Mouse (Mus musculus) heart, embryonic 14.5 days (tissue): Measurements from ENCODE around the gene Zbtb20. TPM values are rescaled to one million over a fixed set of nuclear protein-coding genes. Genes with fewer than 3 reads are reported as not detected.

Experiments
- ATAC-seq: fragments of 200-750 bp; cut with Nextera tagmentation; 2 replicates; pipeline ENCODE4 v1.8.0; 2017; ENCODE audit warnings: low read depth, moderate TSS enrichment; ENCODE audit not compliant: insufficient number of reproducible peaks, insufficient read depth, low FRiP score
- H3K27ac ChIP-seq, 2 experiments: fragments of 200-500 bp in 1 of 2; fragments of 300-500 bp in 1 of 2; sonication (generic) in 1 of 2; replicated peaks in 1 of 2; 2 replicates each; pipeline ENCODE4 v1.5.1; 2012 to 2014; ENCODE audit warnings: low read depth in 2 of 2, low read length in 2 of 2, control low read depth in 1 of 2, mild to moderate bottlenecking in 1 of 2, mixed read lengths in 1 of 2; ENCODE audit not compliant: control insufficient read depth in 1 of 2, insufficient read depth in 1 of 2
- H3K27me3 ChIP-seq: fragments of 300-500 bp; sonication (generic); 2 replicates; pipeline ENCODE4 v1.6.1; 2014; ENCODE audit warnings: mild to moderate bottlenecking, low read length, control low read depth; ENCODE audit not compliant: control insufficient read depth, insufficient read depth
- H3K36me3 ChIP-seq: fragments of 300-500 bp; sonication (generic); 2 replicates; pipeline ENCODE4 v1.6.1; 2014; ENCODE audit warnings: mild to moderate bottlenecking, control low read depth, low read length, mixed read lengths; ENCODE audit not compliant: control insufficient read depth, insufficient read depth
- H3K4me1 ChIP-seq, 2 experiments: fragments of 200-500 bp in 1 of 2; fragments of 300-500 bp in 1 of 2; sonication (generic) in 1 of 2; 2 replicates each; pipeline ENCODE4 v1.6.1; 2012 to 2014; ENCODE audit warnings: low read length in 2 of 2, control low read depth in 1 of 2, mixed read lengths in 1 of 2; ENCODE audit not compliant: control insufficient read depth in 2 of 2, insufficient read depth in 2 of 2
- H3K4me2 ChIP-seq: fragments of 300-500 bp; sonication (generic); 2 replicates; pipeline ENCODE4 v1.6.1; 2014; ENCODE audit warnings: mild to moderate bottlenecking, low read length
- H3K4me3 ChIP-seq, 2 experiments: fragments of 200-500 bp in 1 of 2; fragments of 300-500 bp in 1 of 2; sonication (generic) in 1 of 2; 2 replicates each; pipeline ENCODE4 v1.5.1; 2012 to 2014; ENCODE audit warnings: low read length in 2 of 2, mild to moderate bottlenecking in 2 of 2, control low read depth in 1 of 2, low read depth in 1 of 2, moderate library complexity in 1 of 2; ENCODE audit not compliant: control insufficient read depth in 1 of 2, insufficient read depth in 1 of 2
- H3K9ac ChIP-seq: fragments of 300-500 bp; sonication (generic); 2 replicates; pipeline ENCODE4 v1.6.1; 2014; ENCODE audit warnings: mild to moderate bottlenecking, low read length
- H3K9me3 ChIP-seq: fragments of 300-500 bp; sonication (generic); 2 replicates; pipeline ENCODE4 v1.6.1; 2016; ENCODE audit warnings: low read length, control low read depth; ENCODE audit not compliant: control insufficient read depth
- WGBS: fragments of 180-500 bp; shearing (Covaris S2); extraction: QIAGEN DNeasy Blood & Tissue Kit; methylation state at CpG from one replicate; pipeline ENCODE4 v1.1.7; 2014; 5-methylcytosine and 5-hydroxymethylcytosine counted together
- polyA plus RNA-seq: library from polyadenylated mRNA; unstranded; fragments of >200 nt; fragmentation: Nextera tagmentation; extraction: Ambion mirVana; gene quantifications from 2 replicates; pipeline ENCODE4 v1.2.1, GENCODE M21; 2014

Gene Zbtb20
- polyA plus RNA-seq, 1 experiment from 2014 or later = 50.3 TPM

GRCm38 (mm10) chr16:43471060-43471459 lies 595.4 kb downstream of the Zbtb20 start:
- H3K4me2 ChIP-seq = no peak overlapping the region
- H3K4me1 ChIP-seq = peaks cover 0 to 5% of the 10 kb centered on the region in 2 experiments; a peak in 1 of 4 replicates
- no peak overlapping the region for H3K27ac ChIP-seq
- WGBS = 75% methylated on average over 3 of the region's 3 CpGs
- H3K36me3 ChIP-seq = no peaks in the 10 kb centered on the region
- no peaks in the 10 kb centered on the region for H3K27me3 ChIP-seq
- ATAC-seq = no peak
- H3K9ac ChIP-seq = no peak overlapping the region
- no peaks in the 10 kb centered on the region for H3K9me3 ChIP-seq
- H3K4me3 ChIP-seq = no peak overlapping the region

GRCm38 (mm10) chr16:43474941-43475728 lies 599.5 kb downstream of the Zbtb20 start:
- Histone ChIP-seq H3K36me3 (no peaks in the 10 kb centered on the region), H3K27me3 (no peaks in the 10 kb centered on the region), H3K9me3 (no peaks in the 10 kb centered on the region), H3K4me1 (no peaks in the 10 kb centered on the region), H3K4me3 (peak overlapping the region; percentile 6 to 24; a peak in 3 of 4 replicates), H3K9ac (no peak overlapping the region), H3K4me2 (peak overlapping the region; percentile 46), H3K27ac (no peak overlapping the region)
- 65% methylated on average over 11 of the region's 11 CpGs for WGBS
- no peak for ATAC-seq

GRCm38 (mm10) chr16:43476921-43477320 lies 601.2 kb downstream of the Zbtb20 start:
- no peaks in the 10 kb centered on the region for H3K9me3 ChIP-seq
- H3K27me3 ChIP-seq = no peaks in the 10 kb centered on the region
- H3K27ac ChIP-seq = no peak overlapping the region
- no peak overlapping the region for H3K4me2 ChIP-seq
- H3K36me3 ChIP-seq = no peaks in the 10 kb centered on the region
- no peak for ATAC-seq
- no peak overlapping the region for H3K4me3 ChIP-seq
- WGBS = 86% methylated on average over 3 of the region's 3 CpGs
- H3K9ac ChIP-seq = no peak overlapping the region
- no peaks in the 10 kb centered on the region for H3K4me1 ChIP-seq

- Histone ChIP-seq H3K36me3 (no peaks in the 10 kb centered on the region), H3K4me2 (no peak overlapping the region), H3K4me3 (no peak overlapping the region), H3K9me3 (no peaks in the 10 kb centered on the region), H3K27ac (no peak overlapping the region), H3K4me1 (no peaks in the 10 kb centered on the region), H3K27me3 (no peaks in the 10 kb centered on the region), H3K9ac (no peak overlapping the region)
- ATAC-seq = no peak
- 98% methylated on average over 1 of the region's 1 CpGs for WGBS
Observed at GRCm38 (mm10) chr16:43478352-43478751, 602.7 kb downstream of the Zbtb20 start.

GRCm38 (mm10) chr16:43480532-43480931 lies 604.9 kb downstream of the Zbtb20 start:
- no peak for ATAC-seq
- 82% methylated on average over 6 of the region's 6 CpGs for WGBS
- Histone ChIP-seq H3K9ac (no peak overlapping the region), H3K36me3 (no peaks in the 10 kb centered on the region), H3K9me3 (no peaks in the 10 kb centered on the region), H3K4me1 (no peaks in the 10 kb centered on the region), H3K4me3 (no peak overlapping the region), H3K4me2 (no peak overlapping the region), H3K27ac (no peak overlapping the region), H3K27me3 (no peaks in the 10 kb centered on the region)

- no peaks in the 10 kb centered on the region for H3K27me3 ChIP-seq
- no peak overlapping the region for H3K4me3 ChIP-seq
- H3K9me3 ChIP-seq = no peaks in the 10 kb centered on the region
- no peak for ATAC-seq
- 57% methylated on average over 3 of the region's 3 CpGs for WGBS
- H3K4me1 ChIP-seq = no peaks in the 10 kb centered on the region
- H3K27ac ChIP-seq = no peak overlapping the region
- no peaks in the 10 kb centered on the region for H3K36me3 ChIP-seq
- no peak overlapping the region for H3K9ac ChIP-seq
- H3K4me2 ChIP-seq = no peak overlapping the region
Observed at GRCm38 (mm10) chr16:43482125-43482524, 606.4 kb downstream of the Zbtb20 start.

- no peak overlapping the region for H3K4me3 ChIP-seq
- no peaks in the 10 kb centered on the region for H3K9me3 ChIP-seq
- H3K9ac ChIP-seq = no peak overlapping the region
- no peaks in the 10 kb centered on the region for H3K36me3 ChIP-seq
- 88% methylated on average over 2 of the region's 2 CpGs for WGBS
- H3K4me2 ChIP-seq = no peak overlapping the region
- H3K27me3 ChIP-seq = no peaks in the 10 kb centered on the region
- H3K27ac ChIP-seq = no peak overlapping the region
- ATAC-seq = no peak
- H3K4me1 ChIP-seq = no peaks in the 10 kb centered on the region
Observed at GRCm38 (mm10) chr16:43482738-43483137, 607.1 kb downstream of the Zbtb20 start.

GRCm38 (mm10) chr16:43484400-43484799 lies 608.7 kb downstream of the Zbtb20 start:
- H3K4me2 ChIP-seq = no peak overlapping the region
- H3K4me1 ChIP-seq = no peaks in the 10 kb centered on the region
- H3K9me3 ChIP-seq = no peaks in the 10 kb centered on the region
- H3K4me3 ChIP-seq = no peak overlapping the region
- H3K9ac ChIP-seq = no peak overlapping the region
- no peak for ATAC-seq
- no peaks in the 10 kb centered on the region for H3K27me3 ChIP-seq
- no peak overlapping the region for H3K27ac ChIP-seq
- WGBS = 63% methylated on average over 4 of the region's 4 CpGs
- H3K36me3 ChIP-seq = no peaks in the 10 kb centered on the region
